Mouse (Mus musculus): ENCODE data around the gene Sox9.

Sox9 gene

DNA sequence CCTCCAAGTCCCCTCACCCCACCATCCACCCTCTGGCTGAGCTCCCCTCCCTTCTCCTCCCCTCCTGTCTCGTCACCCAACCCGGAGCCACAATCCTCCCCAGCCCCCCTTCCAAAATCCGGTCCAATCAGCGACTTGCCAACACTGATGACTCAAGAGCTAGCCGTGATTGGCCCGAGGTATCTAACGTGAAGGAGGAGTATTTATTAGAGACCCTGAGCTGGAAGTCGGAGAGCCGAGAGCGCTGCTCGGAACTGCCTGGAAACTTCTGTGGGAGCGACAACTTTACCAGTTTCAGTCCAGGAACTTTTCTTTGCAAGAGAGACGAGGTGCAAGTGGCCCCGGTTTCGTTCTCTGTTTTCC is at the start of gene Sox9:
Sox9 (plus strand) TSS at position 231 of the 363 bp plus-strand sequence.
- DNase-seq = peak; percentile 77

DNA sequence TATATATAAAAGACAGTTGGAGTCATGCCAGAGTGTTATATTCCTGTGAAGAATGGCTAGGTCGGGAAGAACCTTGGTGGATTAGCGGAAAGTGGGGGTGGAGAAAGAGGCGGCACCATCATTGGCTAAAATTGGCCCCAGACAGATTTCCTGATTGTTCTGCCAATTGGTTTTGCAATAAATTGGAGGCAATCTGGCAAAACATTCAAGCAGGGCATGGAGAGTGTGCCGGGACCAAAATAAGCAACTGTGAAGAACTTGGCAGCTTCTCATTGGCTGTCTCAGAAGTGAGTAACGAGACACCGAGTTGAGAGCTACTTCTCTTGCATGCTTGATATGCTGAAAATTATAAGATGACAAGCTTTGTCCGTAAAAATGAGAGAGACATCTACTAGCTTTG is 49.6 kb upstream of the Sox9 start:
- no peak for DNase-seq

DNA sequence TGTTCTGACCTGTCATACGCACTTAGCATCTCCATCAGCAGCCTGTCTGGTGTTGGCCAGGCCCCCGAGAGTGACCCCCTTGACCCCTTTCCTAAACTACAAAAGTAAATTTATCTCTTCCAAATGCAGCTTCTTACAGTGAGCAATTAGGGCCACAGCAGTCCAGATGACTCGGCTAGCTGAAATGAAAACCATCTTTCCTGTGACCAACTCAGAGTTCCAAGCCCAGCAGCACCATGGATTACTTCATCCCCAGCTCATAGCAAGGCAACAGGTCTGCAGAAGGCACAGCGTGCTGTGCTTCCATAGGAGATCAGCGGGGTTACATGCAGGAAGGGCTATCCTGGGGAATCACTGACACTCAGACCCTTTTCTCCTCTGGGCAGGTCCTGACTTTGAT is 45.0 kb upstream of the Sox9 start:
- no peak for DNase-seq

DNA sequence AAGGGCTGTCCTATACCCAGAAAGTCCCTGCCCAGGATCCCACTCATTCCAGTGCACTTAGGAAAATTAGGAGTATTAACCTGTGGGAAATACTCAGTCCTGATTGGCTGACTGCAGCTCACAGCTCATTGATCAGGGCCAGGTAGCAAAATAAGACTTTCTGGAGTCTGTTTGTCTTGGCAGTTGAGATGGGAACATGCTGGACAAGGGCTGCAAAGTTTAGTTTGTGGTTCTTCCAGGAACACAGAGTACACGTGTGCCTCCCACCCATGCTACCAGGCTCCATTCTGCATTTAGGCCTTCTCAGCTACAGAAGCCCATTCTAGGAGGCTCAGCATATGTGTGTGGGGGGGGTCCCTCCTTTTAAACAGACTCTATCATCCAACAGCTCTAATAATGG is 42.3 kb upstream of the Sox9 start:
- no peak for DNase-seq

DNA sequence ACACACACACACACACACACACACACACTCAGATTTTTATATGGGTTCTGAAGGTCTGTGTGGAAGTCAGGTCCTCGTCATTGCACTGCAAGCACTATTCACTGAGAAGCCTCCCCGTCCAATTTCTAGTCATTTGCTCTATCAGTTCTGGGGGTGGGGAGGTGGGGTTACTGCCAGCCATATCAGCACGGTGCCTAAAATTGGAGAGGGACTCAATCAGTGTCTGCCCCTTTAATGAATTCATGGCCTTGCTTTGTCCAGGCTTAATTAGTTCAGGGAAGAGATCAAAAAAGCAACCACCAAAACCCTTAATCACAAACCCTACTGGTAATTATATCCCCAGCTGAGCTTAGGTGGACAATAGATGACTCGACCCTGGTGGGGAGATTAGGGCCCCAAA is 25.5 kb upstream of the Sox9 start:
- DNase-seq = no peak

GRCm38 (mm10) chr11:112758056-112758455 is 24.0 kb upstream of the Sox9 start:
- no peak for DNase-seq

GRCm38 (mm10) chr11:112766956-112767355 is 15.1 kb upstream of the Sox9 start:
- no peak for DNase-seq

GRCm38 (mm10) chr11:112767531-112768041 is 14.4 kb upstream of the Sox9 start:
- no peak for DNase-seq

DNA sequence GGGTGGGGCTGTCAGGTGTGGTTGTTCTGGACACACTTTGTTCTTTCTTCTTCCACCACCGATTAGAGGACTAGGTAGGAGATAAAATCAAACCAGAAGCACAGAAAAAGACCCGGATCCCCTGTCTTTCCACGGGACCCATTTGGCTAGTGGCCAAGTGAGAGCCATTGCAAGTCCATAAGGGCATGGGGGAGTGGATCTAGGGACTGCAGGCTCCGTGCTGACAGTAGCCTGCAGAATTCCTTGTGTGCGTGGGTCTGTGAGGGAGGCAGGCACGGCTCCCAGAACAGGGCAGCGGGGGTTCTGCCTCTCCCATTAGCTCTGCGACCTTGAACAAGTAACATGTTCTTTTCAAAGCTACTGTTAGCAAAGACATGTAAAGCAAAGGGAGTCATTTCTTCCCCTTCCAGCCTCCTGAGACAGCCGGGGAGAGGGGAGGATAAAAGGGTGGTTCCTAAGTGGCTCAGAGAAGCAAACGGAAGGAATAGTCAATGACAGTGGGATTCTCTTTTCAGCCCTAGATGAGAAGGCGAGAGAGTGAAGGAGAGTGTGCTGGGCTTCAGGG is 9.2 kb upstream of the Sox9 start:
- DNase-seq = peak; percentile 24

DNA sequence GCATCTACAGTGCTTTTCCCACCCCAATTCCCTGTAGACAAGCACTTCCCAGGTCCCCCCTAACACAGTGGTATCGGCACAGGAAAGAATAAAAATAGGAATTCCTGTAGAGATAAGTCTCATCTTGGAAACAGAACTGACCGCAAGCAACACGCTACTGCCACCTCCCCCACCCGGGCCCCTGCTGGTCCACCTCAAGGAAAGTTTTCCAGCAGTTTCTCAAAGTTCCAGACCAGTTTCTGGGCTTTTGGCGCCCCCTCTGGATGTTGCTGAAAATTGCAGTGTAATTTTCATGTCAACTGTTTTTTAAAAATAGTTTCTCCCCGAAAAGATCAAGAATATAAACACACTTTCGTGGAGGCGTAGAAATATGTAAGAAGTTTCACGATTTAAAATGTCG is 2.3 kb upstream of the Sox9 start:
- DNase-seq = peak; percentile 39

- no peak for DNase-seq
Measured at GRCm38 (mm10) chr11:112780394-112780920, 1.6 kb upstream of the Sox9 start.

GRCm38 (mm10) chr11:112781035-112781911 is 751 bp upstream of the Sox9 start:
- DNase-seq = peak; percentile 28

- DNase-seq = peak; percentile 32
Measured at GRCm38 (mm10) chr11:112782357-112783121, 515 bp downstream of the Sox9 start.

DNA sequence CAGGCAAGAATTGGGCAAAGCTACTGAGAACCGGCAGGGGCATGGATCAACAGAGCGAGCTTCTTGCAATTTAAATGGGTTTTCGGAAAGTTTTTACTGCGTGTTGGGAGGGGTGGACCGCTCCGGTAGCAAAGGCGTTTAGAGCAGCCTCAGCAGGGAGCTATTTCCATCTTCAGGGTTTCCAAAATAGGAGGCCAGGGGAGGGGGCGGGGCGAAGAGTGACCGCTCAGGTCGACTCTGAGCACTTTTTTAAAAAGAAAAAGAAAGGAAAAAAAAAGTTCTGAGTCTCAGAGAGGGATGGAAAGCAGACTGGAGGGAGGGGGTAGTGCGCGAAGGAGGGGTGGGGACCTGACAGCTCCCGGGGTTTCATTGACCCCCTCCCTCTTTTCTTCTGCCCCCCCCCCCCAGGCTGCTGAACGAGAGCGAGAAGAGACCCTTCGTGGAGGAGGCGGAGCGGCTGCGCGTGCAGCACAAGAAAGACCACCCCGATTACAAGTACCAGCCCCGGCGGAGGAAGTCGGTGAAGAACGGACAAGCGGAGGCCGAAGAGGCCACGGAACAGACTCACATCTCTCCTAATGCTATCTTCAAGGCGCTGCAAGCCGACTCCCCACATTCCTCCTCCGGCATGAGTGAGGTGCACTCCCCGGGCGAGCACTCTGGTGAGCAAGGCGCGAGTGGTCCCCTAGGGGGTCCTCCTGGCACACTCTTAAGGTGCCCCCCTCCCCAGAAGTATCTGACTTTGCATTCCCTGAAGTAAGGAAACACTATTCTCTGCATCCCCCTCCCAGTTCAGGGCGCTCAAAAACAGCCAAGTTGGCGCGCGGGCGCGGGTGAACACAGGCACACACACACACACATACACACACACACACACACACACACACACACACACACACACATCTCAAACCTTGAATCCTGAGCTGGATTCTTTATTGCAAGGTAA is 1.6 kb downstream of the Sox9 start:
- no peak for DNase-seq

DNA sequence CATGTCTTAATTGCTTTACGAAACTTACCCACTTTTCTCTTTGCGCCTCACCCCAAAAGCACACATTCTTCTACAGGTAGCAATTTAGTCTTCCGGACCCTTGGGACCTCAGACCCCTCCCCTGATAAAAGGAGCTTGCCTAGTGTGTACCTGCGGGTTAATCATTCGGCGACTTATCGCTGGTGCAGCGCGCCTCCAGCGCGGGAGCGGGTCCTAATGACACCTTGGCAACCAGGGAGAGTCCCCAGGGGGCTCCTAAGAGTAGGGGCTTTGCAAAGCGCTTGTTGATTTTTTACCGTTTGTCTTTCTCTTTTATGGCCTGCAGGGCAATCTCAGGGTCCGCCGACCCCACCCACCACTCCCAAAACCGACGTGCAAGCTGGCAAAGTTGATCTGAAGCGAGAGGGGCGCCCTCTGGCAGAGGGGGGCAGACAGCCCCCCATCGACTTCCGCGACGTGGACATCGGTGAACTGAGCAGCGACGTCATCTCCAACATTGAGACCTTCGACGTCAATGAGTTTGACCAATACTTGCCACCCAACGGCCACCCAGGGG is 2.4 kb downstream of the Sox9 start:
- DNase-seq = no peak

- DNase-seq = no peak
Measured at GRCm38 (mm10) chr11:112784903-112785381, 2.9 kb downstream of the Sox9 start.

DNA sequence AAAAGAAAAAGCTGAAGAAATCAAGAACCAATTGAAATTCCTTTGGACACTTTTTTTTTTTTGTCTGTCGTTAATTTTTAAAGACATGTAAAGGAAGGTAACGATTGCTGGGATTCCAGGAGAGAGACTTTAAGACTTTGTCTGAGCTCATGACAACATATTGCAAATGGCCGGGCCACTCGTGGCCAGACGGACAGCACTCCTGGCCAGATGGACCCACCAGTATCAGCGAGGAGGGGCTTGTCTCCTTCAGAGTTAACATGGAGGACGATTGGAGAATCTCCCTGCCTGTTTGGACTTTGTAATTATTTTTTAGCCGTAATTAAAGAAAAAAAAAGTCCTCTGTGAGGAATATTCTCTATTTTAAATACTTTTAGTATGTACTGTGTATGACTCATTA is 3.6 kb downstream of the Sox9 start:
- no peak for DNase-seq

DNA sequence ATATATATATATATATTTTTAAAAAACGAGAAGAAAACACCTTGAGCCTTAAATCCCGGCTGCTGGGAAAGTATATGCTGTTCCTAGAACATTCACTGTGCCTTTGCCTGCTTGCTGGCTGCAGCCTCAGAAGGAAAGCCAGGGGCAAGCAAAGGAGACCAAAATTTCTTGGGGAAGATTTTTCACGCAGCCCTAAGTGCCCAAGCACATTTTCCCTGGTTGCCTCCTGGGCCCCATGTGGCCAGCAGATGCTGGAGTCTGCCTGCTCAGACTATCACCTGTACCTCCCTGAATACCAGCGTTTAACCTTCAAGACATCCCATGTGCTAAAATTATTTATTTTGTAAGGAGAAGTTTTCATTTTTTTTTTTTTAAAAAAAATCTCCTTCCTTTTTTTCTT is 4.4 kb downstream of the Sox9 start:
- no peak for DNase-seq

DNA sequence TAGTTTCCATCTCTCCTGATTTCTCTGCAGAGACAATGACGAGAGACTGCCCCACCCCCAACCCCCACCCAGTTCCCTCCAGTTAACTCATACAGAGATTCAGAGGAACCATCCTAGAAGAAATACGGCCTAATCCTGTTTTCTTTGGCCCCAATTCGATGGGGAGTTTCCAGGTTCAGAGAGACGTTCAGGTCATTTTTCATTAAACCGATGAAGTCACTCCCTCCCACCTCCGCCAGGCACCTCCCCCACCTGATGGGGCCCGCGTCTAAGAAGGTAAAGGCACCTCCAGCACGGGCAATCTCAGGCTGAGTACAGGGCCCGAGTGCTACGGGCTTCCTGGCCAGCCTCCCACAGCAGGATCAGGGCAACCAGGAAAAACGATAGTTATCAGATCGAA is 6.3 kb downstream of the Sox9 start:
- DNase-seq = no peak

DNA sequence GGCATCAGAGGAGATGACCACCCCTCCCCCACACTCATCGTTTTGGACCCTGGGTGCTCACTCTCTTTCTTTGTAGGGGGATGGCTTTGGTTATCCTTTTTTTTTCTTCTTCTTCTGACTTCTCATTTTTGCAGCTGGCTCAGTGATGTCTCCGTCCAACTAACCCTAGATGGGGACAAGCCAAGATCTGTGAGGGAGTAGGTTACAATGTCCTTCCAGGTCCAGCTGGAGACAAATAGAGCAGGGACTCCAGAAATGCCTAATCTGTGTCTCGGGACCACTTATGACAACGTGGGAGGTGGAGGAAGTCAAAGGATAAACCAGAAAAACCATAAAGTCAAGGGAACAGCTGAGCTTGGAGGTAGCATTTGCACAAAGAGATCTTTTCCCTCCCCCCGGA is 14.4 kb downstream of the Sox9 start:
- DNase-seq = no peak

- no peak for DNase-seq
Measured at GRCm38 (mm10) chr11:112798831-112799382, 16.9 kb downstream of the Sox9 start.

All from kidney, postnatal 14 days (tissue).